Mouse (Mus musculus) neural tube, embryonic 10.5 days (tissue): ENCODE data around the gene Carnmt1.

ENCODE experiments used
- DNase-seq: peaks from one replicate; pipeline ENCODE4 v3.0.0-alpha.2; 2017; ENCODE audit warnings: low spot score; ENCODE audit errors: extremely low spot score

Carnmt1 gene

DNA sequence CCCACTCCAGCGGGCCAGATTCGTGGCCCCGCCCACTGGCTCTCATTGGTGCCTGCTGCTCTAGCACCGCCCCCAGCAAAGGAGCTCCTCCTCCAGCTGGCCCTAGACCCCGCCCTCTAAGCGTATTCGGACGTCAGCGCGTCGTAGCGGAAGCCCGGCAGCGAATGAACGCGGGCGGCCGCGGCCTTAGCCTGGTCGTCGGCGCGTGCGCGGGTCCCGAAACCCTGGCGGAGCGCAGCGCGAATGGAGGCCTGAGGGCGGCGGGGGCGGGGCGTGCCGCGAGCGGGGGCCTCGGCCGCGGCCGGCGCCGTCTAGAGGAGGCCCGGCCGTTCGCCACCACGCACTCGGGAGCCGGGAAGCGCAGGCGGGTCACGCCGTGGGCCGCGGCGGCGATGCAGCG lies at the start of gene Carnmt1:
Gene Carnmt1 (plus strand): TSS at position 157 of the 400 bp plus-strand sequence.
- peak; percentile 97 for DNase-seq

DNA sequence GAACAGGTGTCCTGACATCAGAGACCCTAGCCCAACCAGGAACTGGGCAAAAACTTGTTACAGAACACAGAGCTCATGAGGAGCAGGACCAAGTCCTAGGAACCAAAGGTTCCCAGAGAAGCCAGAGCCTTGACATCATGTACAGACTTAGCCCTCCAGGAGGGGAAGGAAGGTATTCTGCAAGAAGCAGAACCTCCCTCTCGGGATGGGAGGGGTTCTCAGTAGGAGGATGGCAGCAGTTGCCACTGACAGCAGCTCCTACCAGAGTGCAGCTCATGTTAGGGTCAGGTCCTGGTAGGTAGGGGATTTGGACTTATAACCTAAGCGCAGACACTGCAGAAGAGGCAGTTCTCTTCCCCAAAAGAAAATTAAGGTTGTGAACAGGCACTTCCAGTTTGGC lies 46.7 kb upstream of the Carnmt1 start:
- no peak for DNase-seq

DNA sequence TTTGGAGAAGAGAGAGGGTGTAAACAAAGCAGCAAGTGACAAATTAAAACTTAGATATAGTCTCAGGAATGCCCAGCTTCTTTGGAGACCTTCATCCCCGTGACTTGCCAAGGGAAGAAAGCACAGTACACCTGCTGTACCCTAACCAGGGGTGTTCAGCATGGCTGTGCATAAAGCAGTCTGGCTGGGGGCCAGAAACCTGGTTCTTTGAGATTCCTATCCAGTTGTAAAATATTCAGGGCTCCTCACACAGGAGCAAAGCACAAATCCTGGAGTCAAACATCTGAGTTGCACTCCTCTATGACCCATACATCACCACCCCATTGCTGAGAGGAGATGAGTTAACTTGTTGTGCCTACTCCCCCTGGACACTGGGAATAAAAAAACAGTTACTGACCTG lies 41.0 kb upstream of the Carnmt1 start:
- no peak for DNase-seq

GRCm38 (mm10) chr19:18630221-18631119 lies 40.1 kb upstream of the Carnmt1 start:
- DNase-seq = peak; percentile 30

GRCm38 (mm10) chr19:18631161-18631643 lies 39.4 kb upstream of the Carnmt1 start:
- no peak for DNase-seq

- DNase-seq = peak; percentile 93
These were observed 38.8 kb upstream of the Carnmt1 start, which contains the start of the genes Ostf1 and Nmrk1 for GRCm38 (mm10) chr19:18631644-18632219. Ostf1 (minus strand) TSS chr19:18631823. Nmrk1 (plus strand) TSS chr19:18631950.

DNA sequence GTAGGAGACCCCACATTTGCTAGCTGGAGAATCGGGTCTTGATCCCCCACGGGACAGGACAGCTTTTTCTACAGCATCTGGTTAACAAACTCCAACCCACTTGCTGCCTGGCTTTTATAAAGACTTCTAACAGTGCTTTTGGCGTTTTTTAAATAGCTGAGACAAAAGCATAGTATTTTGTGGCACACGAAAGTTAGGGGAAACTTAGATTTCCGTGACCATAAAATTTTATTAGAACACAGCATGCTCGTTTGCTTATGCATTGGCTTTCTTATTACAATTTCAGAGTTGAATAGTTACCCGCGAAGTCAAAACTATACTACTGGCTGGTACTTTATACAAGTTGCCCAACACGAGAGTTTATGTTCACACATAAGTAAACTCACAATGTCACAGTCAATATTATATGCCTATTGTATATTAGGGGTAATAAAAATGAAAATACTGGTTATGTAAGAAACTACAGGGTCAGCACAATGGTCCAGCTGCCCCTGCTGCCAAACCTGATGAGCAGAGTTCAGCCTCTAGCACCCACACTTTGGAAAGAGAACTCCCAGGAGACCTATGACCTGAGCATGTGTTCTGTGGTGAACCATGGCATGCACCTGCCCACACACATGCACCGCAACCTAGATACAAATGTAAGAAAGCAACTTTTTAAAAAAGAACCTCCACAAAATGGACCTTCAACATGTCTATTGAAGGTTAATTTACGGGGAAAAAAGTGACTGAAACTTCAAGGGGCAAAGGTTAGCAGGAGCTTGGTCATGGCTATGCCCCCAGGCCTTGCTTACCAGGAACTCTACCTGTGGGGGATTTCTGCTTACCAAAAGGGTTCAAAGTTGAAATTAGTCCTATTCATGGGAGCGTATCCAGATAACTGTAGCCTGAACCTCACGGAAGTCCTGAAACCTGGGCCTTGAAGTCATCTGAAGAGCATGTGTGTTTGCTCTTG lies 38.1 kb upstream of the Carnmt1 start:
- no peak for DNase-seq

GRCm38 (mm10) chr19:18637954-18638353 lies 32.6 kb upstream of the Carnmt1 start:
- no peak for DNase-seq

DNA sequence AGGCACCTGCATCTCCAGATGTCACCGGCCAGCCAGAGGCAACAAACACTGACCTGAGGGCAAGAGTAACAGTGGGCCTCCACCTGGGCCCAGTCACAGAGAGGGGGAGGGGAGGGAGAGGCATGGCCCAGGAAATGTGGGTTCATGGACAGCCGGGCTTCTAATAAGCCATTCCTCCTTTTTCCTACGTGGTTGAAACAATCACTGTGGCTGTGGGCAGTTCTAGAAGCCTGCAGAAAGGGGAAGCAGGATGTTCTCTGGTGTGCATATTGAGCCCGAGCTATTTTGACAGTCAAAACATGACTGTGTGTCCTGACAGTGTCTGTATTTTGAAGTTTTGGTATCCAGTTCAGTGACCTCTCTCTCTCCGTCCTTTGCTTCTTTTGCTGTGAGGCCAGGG lies 31.6 kb upstream of the Carnmt1 start:
- DNase-seq = no peak

- DNase-seq = no peak
These were observed 31.0 kb upstream of the Carnmt1 start for GRCm38 (mm10) chr19:18639552-18639951.

GRCm38 (mm10) chr19:18641001-18641400 lies 29.6 kb upstream of the Carnmt1 start:
- no peak for DNase-seq

GRCm38 (mm10) chr19:18643411-18643810 lies 27.2 kb upstream of the Carnmt1 start:
- DNase-seq = no peak

- DNase-seq = no peak
These were observed 26.5 kb upstream of the Carnmt1 start for GRCm38 (mm10) chr19:18644084-18644483.

- no peak for DNase-seq
These were observed 24.2 kb upstream of the Carnmt1 start for GRCm38 (mm10) chr19:18646397-18646796.

GRCm38 (mm10) chr19:18646853-18647420 lies 23.6 kb upstream of the Carnmt1 start:
- DNase-seq = no peak

DNA sequence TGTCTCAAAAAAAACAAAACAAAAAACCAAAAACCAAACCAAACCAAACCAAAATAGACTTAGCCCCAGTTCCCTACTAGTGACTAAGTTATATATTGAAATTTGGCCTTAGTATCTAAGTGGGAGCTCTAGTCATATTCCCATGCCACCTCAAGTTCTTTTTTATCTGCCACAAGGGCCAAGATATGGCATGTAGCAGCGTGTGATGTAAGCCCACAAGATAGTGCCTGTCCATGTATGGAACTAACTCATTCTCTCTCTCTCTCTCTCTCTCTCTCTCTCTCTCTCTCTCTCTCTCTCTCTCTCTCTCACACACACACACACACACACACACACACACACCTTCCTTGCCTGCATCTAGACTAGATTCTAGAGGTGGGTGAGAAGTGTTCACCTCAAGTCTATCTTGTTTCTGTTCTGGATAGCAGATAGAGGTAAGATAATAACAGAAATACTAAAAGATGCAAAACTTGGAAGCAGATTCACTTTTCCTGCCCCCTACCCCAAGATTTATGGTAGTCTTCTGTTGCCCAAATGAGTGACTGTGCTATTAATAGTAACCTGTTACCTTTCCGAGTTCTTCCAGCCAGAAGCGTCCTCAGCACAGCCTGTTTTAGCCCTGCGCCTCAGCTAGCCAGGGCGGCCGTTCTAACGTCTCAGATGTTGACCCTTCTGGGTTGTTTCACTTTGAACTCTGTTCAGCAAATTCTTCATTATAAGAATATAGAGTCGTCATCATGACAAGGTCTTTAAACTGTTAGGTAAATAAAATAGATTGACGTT lies 22.6 kb upstream of the Carnmt1 start:
- DNase-seq = no peak

GRCm38 (mm10) chr19:18648558-18648945 lies 22.0 kb upstream of the Carnmt1 start:
- no peak for DNase-seq

GRCm38 (mm10) chr19:18649955-18650354 lies 20.6 kb upstream of the Carnmt1 start:
- no peak for DNase-seq

- no peak for DNase-seq
These were observed 20.1 kb upstream of the Carnmt1 start for GRCm38 (mm10) chr19:18650473-18650872.

DNA sequence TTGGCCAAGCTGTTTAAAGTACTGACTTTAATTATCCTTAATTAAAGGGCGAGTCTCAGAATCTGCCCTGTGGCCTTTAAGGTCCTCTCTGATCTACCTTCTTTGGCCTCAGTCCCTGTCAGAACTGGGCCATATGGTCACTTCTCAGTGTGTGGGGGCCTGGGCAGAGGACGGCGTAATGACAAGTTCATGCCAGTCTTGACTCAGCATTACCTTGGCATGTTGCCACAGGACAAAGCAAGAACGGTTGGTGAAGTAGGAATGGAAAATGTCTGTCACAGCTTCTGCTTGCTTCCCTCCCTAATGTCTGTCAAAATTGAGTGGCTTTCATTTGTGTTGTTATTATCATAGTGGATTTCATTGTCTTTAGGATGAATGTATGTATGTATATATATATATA lies 18.0 kb upstream of the Carnmt1 start:
- no peak for DNase-seq
